Mouse (Mus musculus): Measurements from ENCODE around the gene Cd9. TPM values are rescaled to one million over a fixed set of nuclear protein-coding genes. Genes with fewer than 3 reads are reported as not detected.

Gene Cd9
- total RNA-seq, 4 experiments from 2014 or later = 57.4 to 211 (median 129) TPM

Other genes starting within 250 kb of the Cd9 start
- gene Tuba3a, start 208.7 kb downstream of the Cd9 start, total RNA-seq (2022) = under 1 TPM in 2 of 4 experiments, not detected in 2; 0.20 to 0.31 TPM
- gene Ltbr, start 180.9 kb downstream of the Cd9 start, total RNA-seq (2022) = 10 to 100 TPM in 2 of 4 experiments, 1 to 10 TPM in 2; 8.1 to 16.8 (median 11.5) TPM
- gene Scnn1a, start 174.1 kb downstream of the Cd9 start, total RNA-seq (2022) = 1 to 10 TPM; 4.3 to 5.6 (median 5.3) TPM
- gene Tnfrsf1a, start 145.4 kb downstream of the Cd9 start, total RNA-seq (2022) = 10 to 100 TPM; 11.0 to 36.7 (median 21.8) TPM
- gene Plekhg6, start 114.0 kb downstream of the Cd9 start, total RNA-seq (2022) = under 1 TPM in 1 of 4 experiments, not detected in 3; 0.12 TPM
- gene Vwf, start 52.0 kb upstream of the Cd9 start, total RNA-seq (2022) = 10 to 100 TPM; 19.1 to 27.5 (median 23.5) TPM
- gene Ano2, start 195.6 kb upstream of the Cd9 start, total RNA-seq (2022) = 1 to 10 TPM; 4.5 to 8.2 (median 6.8) TPM

All from layer of hippocampus, adult 8-10 months (tissue).